Mouse (Mus musculus): ENCODE results near the gene Sbk2. TPM values are rescaled to one million over a fixed set of nuclear protein-coding genes. Genes with fewer than 3 reads are reported as not detected.

Sbk2 gene
- 1.1 and 1.2 TPM in 2 replicates for polyA plus RNA-seq (2012; rRNA removed)

DNA sequence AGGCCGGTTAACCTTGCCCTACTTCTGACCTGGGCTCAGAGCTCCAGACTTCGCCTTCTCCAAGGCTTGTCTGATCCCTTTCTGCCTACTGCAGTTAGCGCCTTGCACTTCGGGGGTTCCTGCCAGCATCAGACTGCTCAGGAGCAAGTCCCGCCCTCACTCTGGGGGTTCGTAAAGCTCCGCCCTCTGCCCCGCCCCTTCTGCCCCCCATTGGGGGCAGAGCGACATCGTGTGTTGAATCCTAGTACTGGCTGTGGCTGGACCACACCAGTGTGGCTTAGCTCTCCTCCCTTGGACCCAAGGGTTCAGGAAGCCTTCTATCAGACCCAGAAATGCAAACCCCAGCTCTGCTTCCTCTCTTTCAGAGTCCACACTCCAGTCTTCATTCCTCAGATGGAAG lies at the start of gene Sbk2:
TSS of gene Sbk2 (minus strand) at position 135 of the 400 bp plus-strand sequence.

GRCm38 (mm10) chr7:4996003-4996895 lies 32.0 kb upstream of the Sbk2 start, which contains the start of gene Zfp579:
Zfp579 (minus strand) TSS chr7:4996158.

DNA sequence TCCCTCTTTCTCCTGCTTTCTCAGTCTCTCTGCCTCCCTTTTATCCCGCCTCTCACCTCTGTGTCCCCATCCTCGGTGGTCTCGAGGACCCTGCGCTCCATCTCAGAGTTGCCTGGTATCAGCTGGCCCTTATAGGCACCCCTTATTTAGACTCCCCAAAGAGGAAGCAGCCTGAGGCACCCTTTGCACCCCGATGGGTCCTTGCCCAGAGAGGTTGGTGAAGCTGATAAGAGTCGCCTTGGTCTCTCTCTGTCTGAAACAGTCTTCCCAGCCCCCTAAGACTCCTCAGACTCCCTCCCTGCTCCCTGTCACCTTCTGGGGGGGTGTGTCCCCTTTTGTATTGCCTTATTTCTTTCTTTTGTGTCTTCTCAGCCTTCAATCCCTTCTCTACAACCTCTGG lies 6.9 kb upstream of the Sbk2 start, which contains the start of gene Sbk3:
TSS of gene Sbk3 (minus strand) at position 101 of the 400 bp plus-strand sequence.

DNA sequence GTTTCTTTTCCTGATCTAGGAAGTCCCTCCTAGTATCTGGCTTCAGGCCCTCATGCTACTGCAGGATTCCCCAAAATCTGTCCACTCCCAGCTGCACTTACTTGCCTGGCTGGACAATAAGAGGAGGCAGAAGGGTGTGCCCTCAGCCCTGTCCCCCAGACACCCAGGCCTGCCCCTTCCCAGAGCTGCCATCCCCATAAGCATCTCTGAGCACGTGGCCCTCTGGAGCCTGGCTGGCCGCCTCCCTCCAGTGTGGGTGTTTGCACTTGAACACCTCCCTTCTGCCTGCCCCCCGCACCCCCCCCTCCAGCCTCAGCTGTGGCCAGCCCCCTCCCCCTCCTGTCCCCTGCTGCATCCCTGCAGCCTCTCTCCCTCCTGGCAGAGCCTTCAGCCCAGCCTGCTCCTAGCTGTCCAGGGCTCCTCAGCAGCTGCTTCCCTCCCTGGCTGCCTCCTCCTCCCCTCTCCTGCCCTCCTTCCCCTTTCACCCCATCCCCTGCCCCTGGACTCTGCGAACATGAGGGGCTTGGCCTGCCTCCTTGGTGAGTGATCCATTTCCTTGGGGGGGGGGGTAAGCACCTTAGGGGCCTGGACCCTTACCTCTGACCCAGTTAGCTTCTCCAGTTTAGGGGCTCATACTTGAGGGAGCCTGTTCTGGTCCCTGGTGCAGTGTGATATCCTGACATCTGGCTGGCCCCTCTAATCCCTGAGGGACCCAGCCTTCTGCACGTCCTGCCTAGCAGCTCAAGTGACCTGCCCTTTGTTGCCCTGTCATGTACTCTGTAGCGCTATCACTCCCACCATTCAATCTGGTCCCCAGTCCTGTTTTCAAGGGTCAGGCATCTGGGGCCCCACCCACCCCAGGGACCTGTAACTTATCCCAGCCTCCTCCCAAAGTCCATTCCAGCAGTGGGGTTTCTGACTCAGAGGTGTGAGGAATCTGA lies 38.5 kb downstream of the Sbk2 start, which contains the start of gene Ssc5d:
TSS of gene Ssc5d (plus strand) at position 345 of the 941 bp plus-strand sequence.

GRCm38 (mm10) chr7:4921824-4922482 lies 42.3 kb downstream of the Sbk2 start, which contains the start of gene Nat14:
Nat14 (plus strand) TSS chr7:4922028.

DNA sequence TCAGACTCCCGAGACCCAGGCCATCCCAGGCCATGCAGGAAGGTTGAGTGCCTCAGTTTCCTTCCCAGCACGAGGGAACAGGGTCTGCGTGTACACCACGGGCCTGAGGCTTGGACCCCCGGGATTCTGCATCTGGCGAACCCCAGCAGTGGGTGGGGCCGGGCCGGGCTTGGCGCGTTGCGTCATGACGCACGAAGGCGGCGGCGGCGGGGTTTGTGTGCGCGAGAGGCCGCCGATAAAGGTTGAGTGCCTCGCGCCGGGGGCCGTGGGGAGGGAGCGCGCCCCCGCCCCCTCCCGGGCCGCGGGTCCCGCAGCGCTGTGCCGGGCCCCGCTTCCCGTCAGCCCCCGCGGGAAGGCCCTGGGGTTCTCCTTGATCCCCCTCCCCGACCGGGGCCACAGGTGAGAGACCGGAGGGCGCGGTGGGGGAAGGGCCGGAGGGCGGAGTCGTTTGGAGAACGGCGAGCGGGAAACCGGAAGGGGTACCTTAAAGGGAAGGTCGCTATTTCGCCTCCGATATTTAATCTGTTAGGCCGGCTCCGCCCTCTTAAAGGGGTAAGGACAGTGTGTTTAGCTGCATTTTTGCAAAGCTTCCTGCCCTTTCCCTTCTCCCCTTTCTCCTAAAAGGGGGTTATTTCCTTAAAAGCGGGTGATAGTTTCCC lies 49.1 kb downstream of the Sbk2 start, which contains the start of gene Zfp628:
TSS of gene Zfp628 (plus strand) at position 211 of the 659 bp plus-strand sequence.

DNA sequence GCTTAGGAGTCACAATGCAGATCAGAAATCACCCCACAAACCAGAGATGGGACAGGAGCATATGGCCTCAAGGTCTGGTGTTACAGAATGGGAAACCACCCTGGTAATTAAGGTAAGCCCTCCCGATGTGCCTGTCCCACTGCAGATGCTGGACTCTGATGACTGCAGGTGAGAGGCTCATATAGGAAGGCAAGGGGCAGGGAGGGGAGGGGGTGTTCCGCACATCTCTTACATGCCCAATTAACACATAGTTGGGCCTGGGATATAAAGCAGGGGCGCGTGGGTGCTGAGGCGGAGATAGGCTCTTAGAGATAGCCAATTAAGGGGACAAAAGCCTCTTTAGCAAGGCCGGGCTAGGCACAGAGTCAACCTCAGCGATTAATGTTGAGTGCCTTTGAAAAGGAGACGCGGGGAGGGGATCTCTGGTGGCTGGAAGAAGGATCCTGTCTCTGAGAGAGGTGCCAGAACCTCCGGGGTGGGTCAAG lies 57.7 kb downstream of the Sbk2 start, which contains the start of gene Gm36210:
TSS of gene Gm36210 (minus strand) at position 51 of the 485 bp plus-strand sequence.

Other genes starting within 250 kb of the Sbk2 start
- gene Tmem150b, start 239.2 kb downstream of the Sbk2 start, polyA plus RNA-seq (2012; rRNA removed), result 0.82 and 0.95 TPM in 2 replicates
- 189 and 218 TPM in 2 replicates for gene Kmt5c, start 224.3 kb downstream of the Sbk2 start, polyA plus RNA-seq (2012; rRNA removed)
- 26.8 and 59.2 TPM in 2 replicates for gene Cox6b2, start 211.3 kb downstream of the Sbk2 start, polyA plus RNA-seq (2012; rRNA removed)
- 0.05 and 0.06 TPM in 2 replicates for gene Fam71e2, start 193.1 kb downstream of the Sbk2 start, polyA plus RNA-seq (2012; rRNA removed)
- gene Il11, start 181.5 kb downstream of the Sbk2 start, polyA plus RNA-seq (2012; rRNA removed), result 1.1 and 1.2 TPM in 2 replicates
- not detected in 2 replicates for gene Tmem190, start 181.5 kb downstream of the Sbk2 start, polyA plus RNA-seq (2012; rRNA removed)
- gene Tmem238, start 174.8 kb downstream of the Sbk2 start, polyA plus RNA-seq (2012; rRNA removed), result 88.3 and 125 TPM in 2 replicates
- 545 and 557 TPM in 2 replicates for gene Rpl28, start 171.5 kb downstream of the Sbk2 start, polyA plus RNA-seq (2012; rRNA removed)
- gene Ube2s, start 151.8 kb downstream of the Sbk2 start, polyA plus RNA-seq (2012; rRNA removed), result 228 and 308 TPM in 2 replicates
- gene Shisa7, start 119.7 kb downstream of the Sbk2 start, polyA plus RNA-seq (2012; rRNA removed), result 2.5 and 3.9 TPM in 2 replicates
- gene Isoc2b, start 94.1 kb downstream of the Sbk2 start, polyA plus RNA-seq (2012; rRNA removed), result 28.1 and 35.4 TPM in 2 replicates
- 23.7 and 25.1 TPM in 2 replicates for gene Isoc2a, start 87.3 kb downstream of the Sbk2 start, polyA plus RNA-seq (2012; rRNA removed)
- gene Gm36210, start 57.9 kb downstream of the Sbk2 start, polyA plus RNA-seq (2012; rRNA removed), result 0.44 and 0.48 TPM in 2 replicates
- 37.7 and 42.3 TPM in 2 replicates for gene Zfp628, start 49.2 kb downstream of the Sbk2 start, polyA plus RNA-seq (2012; rRNA removed)
- gene Nat14, start 42.4 kb downstream of the Sbk2 start, polyA plus RNA-seq (2012; rRNA removed), result 13.2 and 17.2 TPM in 2 replicates
- 13.3 and 16.0 TPM in 2 replicates for gene Ssc5d, start 38.6 kb downstream of the Sbk2 start, polyA plus RNA-seq (2012; rRNA removed)
- 0.76 and 1.1 TPM in 2 replicates for gene Sbk3, start 6.8 kb upstream of the Sbk2 start, polyA plus RNA-seq (2012; rRNA removed)
- 120 and 131 TPM in 2 replicates for gene Zfp579, start 31.8 kb upstream of the Sbk2 start, polyA plus RNA-seq (2012; rRNA removed)
- 33.1 and 43.6 TPM in 2 replicates for gene Zfp524, start 50.0 kb upstream of the Sbk2 start, polyA plus RNA-seq (2012; rRNA removed)
- gene Fiz1, start 50.3 kb upstream of the Sbk2 start, polyA plus RNA-seq (2012; rRNA removed), result 51.0 and 51.7 TPM in 2 replicates
- not detected in 2 replicates for gene Gm44973, start 51.1 kb upstream of the Sbk2 start, polyA plus RNA-seq (2012; rRNA removed)
- gene Zfp865, start 56.0 kb upstream of the Sbk2 start, polyA plus RNA-seq (2012; rRNA removed), result 66.1 and 69.1 TPM in 2 replicates
- gene Ccdc106, start 56.1 kb upstream of the Sbk2 start, polyA plus RNA-seq (2012; rRNA removed), result 12.0 and 14.1 TPM in 2 replicates
- gene 4632433K11Rik, start 69.7 kb upstream of the Sbk2 start, polyA plus RNA-seq (2012; rRNA removed), result not detected in 2 replicates
- 6.3 and 6.5 TPM in 2 replicates for gene Zfp784, start 74.0 kb upstream of the Sbk2 start, polyA plus RNA-seq (2012; rRNA removed)
- 73.6 and 77.5 TPM in 2 replicates for gene Zfp580, start 87.1 kb upstream of the Sbk2 start, polyA plus RNA-seq (2012; rRNA removed)
- gene U2af2, start 97.7 kb upstream of the Sbk2 start, polyA plus RNA-seq (2012; rRNA removed), result 225 and 253 TPM in 2 replicates
- gene Epn1, start 115.8 kb upstream of the Sbk2 start, polyA plus RNA-seq (2012; rRNA removed), result 235 and 260 TPM in 2 replicates
- gene Rfpl4, start 152.5 kb upstream of the Sbk2 start, polyA plus RNA-seq (2012; rRNA removed), result 2.3 and 4.7 TPM in 2 replicates
- 0.26 and 0.66 TPM in 2 replicates for gene Rasl2-9, start 161.5 kb upstream of the Sbk2 start, polyA plus RNA-seq (2012; rRNA removed)
- gene Vmn1r55, start 185.3 kb upstream of the Sbk2 start, polyA plus RNA-seq (2012; rRNA removed), result not detected in 2 replicates
- gene Vmn1r56, start 232.3 kb upstream of the Sbk2 start, polyA plus RNA-seq (2012; rRNA removed), result not detected in 2 replicates